Mouse (Mus musculus): ENCODE data around the gene Hmox2. TPM values are rescaled to one million over a fixed set of nuclear protein-coding genes. Genes with fewer than 3 reads are reported as not detected.

Gene Hmox2
- polyA plus RNA-seq, 1 experiment from 2014 or later, result 102 TPM

- no peaks in the 10 kb centered on the region for H3K9me3 ChIP-seq
- H3K4me1 ChIP-seq, result peaks cover 24% of the 10 kb centered on the region
- H3K4me3 ChIP-seq, result peak within 1 kb of the TSS; percentile 81
- H3K4me2 ChIP-seq (replicated peaks), result peak within 1 kb of the TSS; percentile 91
- WGBS, result under 1% methylated on average over 51 of the region's 51 CpGs
- H3K9ac ChIP-seq, result peak within 1 kb of the TSS; percentile 80
- H3K27me3 ChIP-seq, result no peaks in the 10 kb centered on the region
- no peaks in the 10 kb centered on the region for H3K36me3 ChIP-seq
- peak within 1 kb of the TSS; percentile 98 for H3K27ac ChIP-seq
- peak; percentile 97 for ATAC-seq (ENCODE audit: insufficient number of reproducible peaks, insufficient read depth, low FRiP score, low TSS enrichment)
These were observed 63.8 kb downstream of the Hmox2 start, which contains the start of gene Cdip1 for GRCm38 (mm10) chr16:4789810-4790559. TSS of gene Cdip1 (minus strand) at chr16:4790292.

DNA sequence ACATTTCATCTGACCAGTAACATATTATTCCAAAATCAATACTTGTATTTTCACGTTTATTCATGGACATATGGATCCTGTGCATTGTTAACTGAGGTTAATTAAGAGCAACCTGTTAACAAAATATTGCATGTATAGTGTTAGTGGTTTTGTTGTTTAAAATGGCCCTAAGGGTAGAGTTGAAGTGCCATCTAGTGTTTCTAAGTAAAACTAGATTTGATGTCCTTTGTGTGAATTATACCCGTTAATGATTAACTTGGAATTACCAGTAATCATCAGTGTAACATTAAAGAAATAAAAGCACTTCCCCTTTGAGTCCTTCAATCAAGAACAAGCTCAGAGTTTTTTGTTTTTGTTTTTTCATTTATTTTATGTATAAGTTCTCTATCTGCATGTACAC lies 65.2 kb downstream of the Hmox2 start:
- no peak overlapping the region for H3K27ac ChIP-seq
- H3K36me3 ChIP-seq, result no peaks in the 10 kb centered on the region
- H3K9ac ChIP-seq, result no peak overlapping the region
- no peak overlapping the region for H3K4me3 ChIP-seq
- H3K4me1 ChIP-seq, result peaks cover 17% of the 10 kb centered on the region
- ATAC-seq (ENCODE audit: insufficient number of reproducible peaks, insufficient read depth, low FRiP score, low TSS enrichment), result no peak
- no peaks in the 10 kb centered on the region for H3K9me3 ChIP-seq
- H3K27me3 ChIP-seq, result no peaks in the 10 kb centered on the region
- WGBS, result 66% methylated on average over 2 of the region's 2 CpGs
- H3K4me2 ChIP-seq (replicated peaks), result no peak overlapping the region

- no peaks in the 10 kb centered on the region for H3K9me3 ChIP-seq
- no peaks in the 10 kb centered on the region for H3K27me3 ChIP-seq
- no peak for ATAC-seq (ENCODE audit: insufficient number of reproducible peaks, insufficient read depth, low FRiP score, low TSS enrichment)
- H3K4me2 ChIP-seq (replicated peaks), result no peak overlapping the region
- no peak overlapping the region for H3K27ac ChIP-seq
- no peaks in the 10 kb centered on the region for H3K36me3 ChIP-seq
- no peaks in the 10 kb centered on the region for H3K4me1 ChIP-seq
- no peak overlapping the region for H3K9ac ChIP-seq
- WGBS, result 82% methylated on average over 4 of the region's 4 CpGs
- no peak overlapping the region for H3K4me3 ChIP-seq
These were observed 70.5 kb downstream of the Hmox2 start for GRCm38 (mm10) chr16:4796631-4797030.

Other genes with a start within 250 kb of the Hmox2 start
- 29.5 and 31.9 TPM in 2 replicates for gene Srl, start 184.5 kb upstream of the Hmox2 start, polyA plus RNA-seq (2016; fragmentation: Nextera tagmentation; extraction: Ambion mirVana)
- gene Tfap4, start 166.5 kb upstream of the Hmox2 start, polyA plus RNA-seq (2016; fragmentation: Nextera tagmentation; extraction: Ambion mirVana), result 27.8 and 31.5 TPM in 2 replicates
- 33.0 and 33.4 TPM in 2 replicates for gene Glis2, start 131.6 kb upstream of the Hmox2 start, polyA plus RNA-seq (2016; fragmentation: Nextera tagmentation; extraction: Ambion mirVana)
- gene Pam16, start 101.4 kb upstream of the Hmox2 start, polyA plus RNA-seq (2016; fragmentation: Nextera tagmentation; extraction: Ambion mirVana), result 96.4 and 104 TPM in 2 replicates
- gene Vasn, start 86.4 kb upstream of the Hmox2 start, polyA plus RNA-seq (2016; fragmentation: Nextera tagmentation; extraction: Ambion mirVana), result 23.4 and 24.1 TPM in 2 replicates
- 57.1 and 59.8 TPM in 2 replicates for gene Dnaja3, start 86.4 kb upstream of the Hmox2 start, polyA plus RNA-seq (2016; fragmentation: Nextera tagmentation; extraction: Ambion mirVana)
- gene Coro7, start 46.6 kb upstream of the Hmox2 start, polyA plus RNA-seq (2016; fragmentation: Nextera tagmentation; extraction: Ambion mirVana), result 18.2 and 23.1 TPM in 2 replicates
- gene Nmral1, start 7.0 kb upstream of the Hmox2 start, polyA plus RNA-seq (2016; fragmentation: Nextera tagmentation; extraction: Ambion mirVana), result 124 and 135 TPM in 2 replicates
- 96.8 and 99.7 TPM in 2 replicates for gene Cdip1, start 63.9 kb downstream of the Hmox2 start, polyA plus RNA-seq (2016; fragmentation: Nextera tagmentation; extraction: Ambion mirVana)
- gene 4930562C15Rik, start 109.1 kb downstream of the Hmox2 start, polyA plus RNA-seq (2016; fragmentation: Nextera tagmentation; extraction: Ambion mirVana), result 0.50 and 0.67 TPM in 2 replicates
- gene Ubald1, start 154.0 kb downstream of the Hmox2 start, polyA plus RNA-seq (2016; fragmentation: Nextera tagmentation; extraction: Ambion mirVana), result 31.2 and 32.7 TPM in 2 replicates
- gene Mgrn1, start 159.9 kb downstream of the Hmox2 start, polyA plus RNA-seq (2016; fragmentation: Nextera tagmentation; extraction: Ambion mirVana), result 91.9 and 93.4 TPM in 2 replicates
- gene Nudt16l1, start 212.4 kb downstream of the Hmox2 start, polyA plus RNA-seq (2016; fragmentation: Nextera tagmentation; extraction: Ambion mirVana), result 171 and 177 TPM in 2 replicates
- 64.3 and 69.2 TPM in 2 replicates for gene Anks3, start 237.8 kb downstream of the Hmox2 start, polyA plus RNA-seq (2016; fragmentation: Nextera tagmentation; extraction: Ambion mirVana)